Mouse (Mus musculus): ENCODE results near the gene Ano6. TPM values are rescaled to one million over a fixed set of nuclear protein-coding genes. Genes with fewer than 3 reads are reported as not detected.

Ano6 gene
- polyA plus RNA-seq, 1 experiment = 172 TPM

GRCm38 (mm10) chr15:95915477-95915876, 124.8 kb downstream of the Ano6 start:
- H3K27me3 ChIP-seq (ENCODE audit: control insufficient read depth, insufficient read depth, low read length) = no peaks in the 10 kb centered on the region
- no peak overlapping the region for H3K27ac ChIP-seq (ENCODE audit: insufficient read depth, low read depth, low read length)
- peaks cover 3% of the 10 kb centered on the region for H3K4me1 ChIP-seq (ENCODE audit: control insufficient read depth, insufficient read depth, insufficient read length, low read length)
- H3K4me3 ChIP-seq (ENCODE audit: low read depth, low read length) = no peak overlapping the region
- H3K36me3 ChIP-seq (ENCODE audit: control insufficient read depth, insufficient read depth, low read length) = peaks cover 62% of the 10 kb centered on the region
- WGBS = 97% methylated on average over 3 of the region's 3 CpGs
- TF ChIP-seq CTCF (IDR thresholded peaks at IDR 0.05; ENCODE audit: extremely low read depth, insufficient read length, insufficient replicate concordance, low read depth, low read length) (no peak), POLR2A (IDR thresholded peaks at IDR 0.05; ENCODE audit: low read depth, low read length) (no peak)

- 90% methylated on average over 3 of the region's 3 CpGs for WGBS
- no peak overlapping the region for H3K27ac ChIP-seq (ENCODE audit: insufficient read depth, low read depth, low read length)
- H3K36me3 ChIP-seq (ENCODE audit: control insufficient read depth, insufficient read depth, low read length) = peaks cover 70% of the 10 kb centered on the region
- TF ChIP-seq POLR2A (IDR thresholded peaks at IDR 0.05; ENCODE audit: low read depth, low read length) (no peak), CTCF (IDR thresholded peaks at IDR 0.05; ENCODE audit: extremely low read depth, insufficient read length, insufficient replicate concordance, low read depth, low read length) (no peak)
- no peaks in the 10 kb centered on the region for H3K27me3 ChIP-seq (ENCODE audit: control insufficient read depth, insufficient read depth, low read length)
- no peaks in the 10 kb centered on the region; the same call in 1 of the 2 replicates for H3K4me1 ChIP-seq (ENCODE audit: control insufficient read depth, insufficient read depth, insufficient read length, low read length)
- H3K4me3 ChIP-seq (ENCODE audit: low read depth, low read length) = no peak overlapping the region
These were observed 126.7 kb downstream of the Ano6 start for GRCm38 (mm10) chr15:95917330-95917729.

GRCm38 (mm10) chr15:95920047-95920446, 129.4 kb downstream of the Ano6 start:
- Histone ChIP-seq H3K27me3 (ENCODE audit: control insufficient read depth, insufficient read depth, low read length) (no peaks in the 10 kb centered on the region), H3K36me3 (ENCODE audit: control insufficient read depth, insufficient read depth, low read length) (peaks cover 61% of the 10 kb centered on the region), H3K4me3 (ENCODE audit: low read depth, low read length) (no peak overlapping the region), H3K4me1 (ENCODE audit: control insufficient read depth, insufficient read depth, insufficient read length, low read length) (no peaks in the 10 kb centered on the region; the same call in 1 of the 2 replicates), H3K27ac (ENCODE audit: insufficient read depth, low read depth, low read length) (no peak overlapping the region)
- WGBS = 38% methylated on average over 9 of the region's 9 CpGs
- TF ChIP-seq CTCF (IDR thresholded peaks at IDR 0.05; ENCODE audit: extremely low read depth, insufficient read length, insufficient replicate concordance, low read depth, low read length) (no peak), POLR2A (IDR thresholded peaks at IDR 0.05; ENCODE audit: low read depth, low read length) (no peak)

GRCm38 (mm10) chr15:95921072-95921471, 130.4 kb downstream of the Ano6 start:
- Histone ChIP-seq H3K4me1 (ENCODE audit: control insufficient read depth, insufficient read depth, insufficient read length, low read length) (no peaks in the 10 kb centered on the region; the same call in 1 of the 2 replicates), H3K27me3 (ENCODE audit: control insufficient read depth, insufficient read depth, low read length) (no peaks in the 10 kb centered on the region), H3K27ac (ENCODE audit: insufficient read depth, low read depth, low read length) (no peak overlapping the region), H3K4me3 (ENCODE audit: low read depth, low read length) (no peak overlapping the region), H3K36me3 (ENCODE audit: control insufficient read depth, insufficient read depth, low read length) (peaks cover 57% of the 10 kb centered on the region)
- TF ChIP-seq POLR2A (IDR thresholded peaks at IDR 0.05; ENCODE audit: low read depth, low read length) (no peak), CTCF (IDR thresholded peaks at IDR 0.05; ENCODE audit: extremely low read depth, insufficient read length, insufficient replicate concordance, low read depth, low read length) (no peak)
- 65% methylated on average over 3 of the region's 3 CpGs for WGBS

- Histone ChIP-seq H3K4me1 (ENCODE audit: control insufficient read depth, insufficient read depth, insufficient read length, low read length) (no peaks in the 10 kb centered on the region; the same call in 1 of the 2 replicates), H3K27ac (ENCODE audit: insufficient read depth, low read depth, low read length) (no peak overlapping the region), H3K4me3 (ENCODE audit: low read depth, low read length) (no peak overlapping the region), H3K27me3 (ENCODE audit: control insufficient read depth, insufficient read depth, low read length) (no peaks in the 10 kb centered on the region), H3K36me3 (ENCODE audit: control insufficient read depth, insufficient read depth, low read length) (peaks cover 53% of the 10 kb centered on the region)
- 97% methylated on average over 4 of the region's 4 CpGs for WGBS
- TF ChIP-seq POLR2A (IDR thresholded peaks at IDR 0.05; ENCODE audit: low read depth, low read length) (no peak), CTCF (IDR thresholded peaks at IDR 0.05; ENCODE audit: extremely low read depth, insufficient read length, insufficient replicate concordance, low read depth, low read length) (no peak)
These were observed 131.0 kb downstream of the Ano6 start for GRCm38 (mm10) chr15:95921639-95922038.

GRCm38 (mm10) chr15:95922558-95922957, 131.9 kb downstream of the Ano6 start:
- H3K27ac ChIP-seq (ENCODE audit: insufficient read depth, low read depth, low read length) = no peak overlapping the region
- WGBS = 96% methylated on average over 6 of the region's 6 CpGs
- H3K4me3 ChIP-seq (ENCODE audit: low read depth, low read length) = no peak overlapping the region
- H3K4me1 ChIP-seq (ENCODE audit: control insufficient read depth, insufficient read depth, insufficient read length, low read length) = no peaks in the 10 kb centered on the region; the same call in 1 of the 2 replicates
- H3K27me3 ChIP-seq (ENCODE audit: control insufficient read depth, insufficient read depth, low read length) = no peaks in the 10 kb centered on the region
- no peak for TF ChIP-seq CTCF (IDR thresholded peaks at IDR 0.05; ENCODE audit: extremely low read depth, insufficient read length, insufficient replicate concordance, low read depth, low read length)
- no peak for TF ChIP-seq POLR2A (IDR thresholded peaks at IDR 0.05; ENCODE audit: low read depth, low read length)
- H3K36me3 ChIP-seq (ENCODE audit: control insufficient read depth, insufficient read depth, low read length) = peaks cover 49% of the 10 kb centered on the region

- Histone ChIP-seq H3K4me3 (ENCODE audit: low read depth, low read length) (no peak overlapping the region), H3K27ac (ENCODE audit: insufficient read depth, low read depth, low read length) (no peak overlapping the region), H3K36me3 (ENCODE audit: control insufficient read depth, insufficient read depth, low read length) (peaks cover 53% of the 10 kb centered on the region), H3K4me1 (ENCODE audit: control insufficient read depth, insufficient read depth, insufficient read length, low read length) (no peaks in the 10 kb centered on the region), H3K27me3 (ENCODE audit: control insufficient read depth, insufficient read depth, low read length) (no peaks in the 10 kb centered on the region)
- TF ChIP-seq CTCF (IDR thresholded peaks at IDR 0.05; ENCODE audit: extremely low read depth, insufficient read length, insufficient replicate concordance, low read depth, low read length) (no peak), POLR2A (IDR thresholded peaks at IDR 0.05; ENCODE audit: low read depth, low read length) (no peak)
- 83% methylated on average over 8 of the region's 8 CpGs for WGBS
These were observed 134.8 kb downstream of the Ano6 start for GRCm38 (mm10) chr15:95925334-95925986.

Data from small intestine, adult 2 months (tissue).